Mouse (Mus musculus): ENCODE data around the gene Smchd1. TPM values are rescaled to one million over a fixed set of nuclear protein-coding genes. Genes with fewer than 3 reads are reported as not detected.

The Smchd1 gene
- total RNA-seq (2021) = 10 to 100 TPM; 29.2 to 33.0 TPM
- long read RNA-seq, experiment 1, full-length matches to known transcripts = 2 of 6 reads
- long read RNA-seq, experiment 1, partial matches to known transcripts = 4 of 6 reads
- long read RNA-seq, experiment 1, other reads (novel, unspliced or antisense) = 0 of 6 reads
- long read RNA-seq, experiment 2, full-length matches to known transcripts = 2 of 7 reads
- long read RNA-seq, experiment 2, partial matches to known transcripts = 5 of 7 reads
- long read RNA-seq, experiment 2, other reads (novel, unspliced or antisense) = 0 of 7 reads

DNA sequence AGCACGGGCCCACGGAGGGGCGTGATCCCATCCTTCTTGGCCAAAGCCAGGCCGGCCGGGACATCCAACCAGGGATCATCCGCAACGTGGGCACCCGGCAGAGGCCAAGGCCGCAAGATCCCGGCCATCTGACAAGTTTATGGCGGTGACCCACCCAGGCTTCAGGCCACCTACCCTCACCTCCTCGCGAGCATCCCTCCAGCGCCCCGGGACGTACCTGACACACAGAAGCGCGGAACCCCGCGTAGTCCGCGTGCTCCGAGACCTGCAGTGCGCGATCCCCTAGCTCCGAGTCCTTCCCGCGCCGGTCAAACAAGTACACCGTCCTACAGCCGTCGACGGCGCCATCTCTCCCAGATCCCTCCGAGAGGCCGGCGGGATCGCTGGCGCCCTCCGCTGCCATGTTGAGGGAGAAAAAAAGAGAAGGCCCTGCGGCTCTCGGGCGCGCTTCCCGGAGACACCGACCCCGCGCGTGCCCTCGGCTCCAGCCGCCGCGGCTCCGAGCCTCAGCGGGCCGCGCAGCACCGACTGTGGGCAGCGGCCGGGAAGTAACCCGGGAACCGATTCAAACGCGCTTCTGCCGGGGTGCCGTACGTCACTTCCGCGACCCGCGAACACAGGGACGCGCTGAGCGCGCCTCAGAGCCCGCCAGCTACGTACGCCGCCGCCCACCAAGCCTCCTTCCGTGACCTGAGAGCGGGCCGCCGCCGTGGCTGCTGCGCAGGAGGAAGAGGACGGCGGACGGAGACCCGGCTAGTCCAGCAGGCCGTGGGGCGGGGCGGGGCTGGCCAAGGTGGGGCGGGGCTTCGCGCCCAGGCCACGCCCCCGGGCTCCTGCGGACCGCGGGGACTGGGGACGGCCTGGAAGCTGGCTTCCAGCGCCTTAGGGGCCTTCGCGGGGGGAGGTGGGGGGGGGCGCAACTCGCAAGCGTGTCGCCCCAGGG is at the start of gene Smchd1:
Gene Smchd1, minus strand, starts transcription at position 582 of the 943 bp plus-strand sequence.
- peak; percentile 91 to 93 for DNase-seq (ENCODE audit: low spot score in 2 of 2)

DNA sequence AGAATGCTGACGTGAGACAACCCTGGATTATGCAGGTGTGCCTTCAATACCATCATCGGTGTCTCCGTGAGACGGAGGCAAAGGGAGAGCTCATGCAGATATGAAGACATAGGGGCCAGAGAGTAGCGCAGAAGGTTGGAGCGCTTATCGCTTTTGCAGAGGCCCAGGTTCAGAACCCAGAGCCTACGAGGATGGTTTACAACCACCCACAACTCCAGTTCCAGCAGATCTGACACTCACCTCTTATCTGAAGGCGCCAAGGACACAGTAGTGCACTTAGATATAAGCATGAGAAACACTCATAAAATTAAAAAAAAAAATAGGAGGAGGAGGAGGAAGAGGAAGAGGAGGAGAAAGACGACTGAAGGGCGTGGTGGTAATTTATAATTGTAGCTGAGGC is 35.2 kb upstream of the Smchd1 start:
- no peak for DNase-seq (ENCODE audit: low spot score in 2 of 2)

DNA sequence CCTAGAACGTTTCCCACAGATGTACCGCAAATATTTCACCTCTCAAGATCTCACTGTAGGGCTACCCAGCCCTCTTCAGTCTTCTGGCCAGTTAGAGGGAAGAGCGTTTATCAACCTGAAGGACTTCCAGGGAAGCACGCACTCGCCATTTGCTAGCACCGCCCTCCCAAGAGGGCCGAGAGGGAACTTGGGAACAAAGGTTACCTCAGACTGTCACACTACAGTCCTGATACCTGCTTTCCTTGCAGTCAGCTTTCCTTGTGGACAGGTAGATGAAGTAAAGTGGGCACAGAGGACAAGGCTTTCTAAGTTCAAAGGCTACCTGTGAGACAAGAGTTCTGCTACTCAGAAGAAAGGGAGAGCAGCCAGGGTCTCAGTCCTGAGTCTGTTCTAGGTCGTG is 31.7 kb upstream of the Smchd1 start:
- DNase-seq (ENCODE audit: low spot score in 2 of 2) = no peak

DNA sequence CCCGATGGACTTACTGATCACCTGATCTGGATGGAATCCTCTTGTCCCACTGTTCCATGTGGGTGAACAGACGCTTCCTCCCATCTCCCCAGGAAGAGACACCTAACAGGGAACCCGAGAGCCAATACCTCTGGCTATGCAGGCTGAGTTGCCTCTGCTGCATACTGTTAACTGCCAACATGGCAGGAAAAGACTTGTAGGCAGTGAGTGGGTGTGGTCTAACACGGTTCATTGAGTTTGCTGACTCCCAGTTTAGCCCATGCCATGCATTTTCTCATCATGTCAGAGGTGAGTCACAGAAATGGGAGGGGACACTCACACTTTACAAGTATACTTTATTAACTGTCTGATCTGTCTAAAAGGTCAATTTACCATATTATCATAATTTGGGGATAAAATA is 20.6 kb upstream of the Smchd1 start:
- no peak for DNase-seq (ENCODE audit: low spot score in 2 of 2)

DNA sequence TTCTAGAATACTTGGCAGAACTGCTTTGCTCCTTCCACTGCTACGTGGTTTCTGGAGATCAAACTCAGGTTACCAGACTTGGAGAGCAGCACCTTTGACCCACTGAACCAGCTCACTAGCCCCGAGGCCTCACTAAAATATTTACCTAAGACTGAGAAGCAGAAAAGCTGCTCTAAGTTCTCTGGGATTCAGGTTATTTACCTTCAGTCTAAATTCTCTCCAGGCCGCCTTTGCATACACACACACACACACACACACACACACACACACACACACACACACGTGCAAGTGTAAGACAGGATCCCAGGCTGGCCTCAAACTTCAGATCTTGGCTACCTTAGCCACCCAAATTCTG is 16.2 kb upstream of the Smchd1 start:
- DNase-seq (ENCODE audit: low spot score in 2 of 2) = no peak

DNA sequence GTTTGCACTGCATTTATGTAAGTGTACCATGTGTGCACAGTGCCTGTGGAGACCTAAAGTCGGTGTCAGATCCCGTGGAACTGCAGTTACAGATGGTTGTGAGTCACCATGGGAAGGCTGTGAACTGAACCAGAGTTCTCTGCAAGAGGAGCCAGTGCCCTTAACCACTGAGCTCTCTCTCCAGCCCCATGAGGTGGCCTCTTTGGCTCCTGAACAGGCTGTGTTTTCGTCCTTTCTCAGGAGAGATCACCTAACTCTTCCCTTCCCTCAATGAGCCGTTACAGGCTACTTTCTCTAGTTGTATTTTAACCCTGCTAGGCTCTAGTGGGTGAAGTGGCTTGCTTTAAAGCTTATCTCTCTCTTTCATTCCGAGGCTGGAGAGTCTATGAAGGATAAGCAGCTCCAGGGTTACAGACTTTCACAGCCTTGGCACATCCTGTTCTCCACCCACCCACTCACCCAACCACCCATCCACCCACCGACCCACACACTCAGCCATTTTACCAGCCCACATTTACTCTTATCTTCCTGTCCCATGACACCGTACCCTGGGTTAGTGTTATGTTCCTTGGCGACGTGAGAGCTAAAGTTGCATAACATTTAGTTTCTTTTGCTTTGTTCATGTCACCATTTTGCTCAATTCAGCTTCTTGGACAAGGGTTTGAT is 15.7 kb upstream of the Smchd1 start:
- no peak for DNase-seq (ENCODE audit: low spot score in 2 of 2)

DNA sequence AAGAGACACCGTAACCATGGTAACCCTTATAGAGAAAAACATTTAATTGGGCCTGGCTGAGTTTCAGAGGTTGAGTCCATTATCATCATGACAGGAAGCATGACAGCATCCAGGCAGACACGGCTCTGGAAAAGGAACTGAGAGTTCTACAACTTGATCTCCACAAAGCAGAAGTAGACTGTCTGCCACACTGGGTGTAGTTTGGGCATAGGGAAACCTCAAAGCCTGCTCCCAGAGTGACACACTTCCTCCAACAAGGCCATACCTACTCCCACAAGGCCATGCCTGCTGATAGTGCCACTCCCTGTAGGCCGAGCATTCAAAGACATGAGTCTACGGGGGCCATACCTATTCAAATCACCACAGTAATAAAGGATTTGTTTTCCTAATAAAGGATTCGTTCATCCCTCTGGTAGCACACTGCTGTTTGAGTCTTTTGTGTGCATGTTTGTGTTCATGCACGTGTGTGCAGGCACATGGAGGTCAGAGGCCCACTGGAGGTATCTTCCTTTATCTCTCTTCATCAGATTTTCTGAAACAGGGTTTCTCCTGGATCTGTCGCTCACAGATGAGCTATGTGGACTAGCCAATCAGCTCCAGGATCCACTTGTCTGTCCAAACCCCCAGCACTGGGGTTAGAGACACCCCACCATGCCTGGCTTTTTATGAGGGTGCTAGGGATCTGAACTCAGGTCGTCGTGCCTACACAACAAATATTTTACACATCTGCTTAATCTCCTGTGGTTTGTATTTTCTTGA is 14.7 kb upstream of the Smchd1 start:
- DNase-seq (ENCODE audit: low spot score in 2 of 2) = no peak

DNA sequence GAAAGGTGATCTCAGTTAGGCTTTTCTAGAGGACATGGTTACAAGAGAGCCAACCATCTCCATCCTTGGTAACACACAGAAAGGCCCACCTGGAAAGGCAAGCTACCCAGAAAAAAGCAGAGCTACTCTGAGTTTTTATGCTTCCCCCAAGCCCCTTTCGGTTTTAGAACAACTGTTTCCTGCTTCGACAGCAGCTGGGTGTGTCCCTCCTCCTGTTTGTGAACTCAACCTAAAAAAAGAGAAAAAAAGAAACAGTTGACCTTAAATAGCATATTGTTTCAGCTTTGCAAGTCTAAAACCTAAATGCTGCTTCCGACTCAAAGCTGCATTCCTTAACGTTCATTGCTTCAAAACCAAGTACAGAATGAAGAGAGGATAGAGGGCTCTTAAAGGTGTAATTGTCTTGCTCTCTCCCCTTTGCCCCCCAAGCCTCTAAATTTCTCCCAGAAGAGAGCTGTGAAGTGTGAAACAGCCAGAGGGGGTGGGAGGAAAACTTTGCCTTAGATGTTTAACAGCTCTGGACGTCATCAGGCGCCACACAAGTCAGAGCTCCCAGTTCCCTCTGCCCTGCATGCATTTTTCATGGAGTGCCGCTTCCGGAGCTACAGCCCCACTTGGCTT is 11.2 kb upstream of the Smchd1 start:
- no peak for DNase-seq (ENCODE audit: low spot score in 2 of 2)

DNA sequence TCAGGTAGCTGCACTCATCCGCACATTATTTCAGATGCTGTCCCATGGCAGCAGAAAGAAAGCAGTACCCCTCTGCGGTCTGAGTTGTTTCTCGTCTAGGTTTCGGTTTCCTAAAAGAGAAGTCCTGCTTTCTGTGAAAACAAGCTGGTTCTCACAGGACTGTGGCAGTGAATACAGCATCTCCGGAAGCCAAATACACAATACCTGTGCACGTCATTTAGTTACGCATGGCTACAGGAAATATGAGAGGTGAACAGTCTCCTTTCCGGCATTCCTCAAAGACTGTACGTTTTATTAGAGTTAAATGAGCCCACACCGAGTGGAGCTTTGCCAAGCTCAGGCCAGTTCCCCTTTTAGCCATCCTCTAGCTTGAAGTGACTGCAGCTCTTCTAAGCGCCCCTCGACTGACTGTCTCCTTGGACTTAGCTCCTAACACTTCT is 10.7 kb upstream of the Smchd1 start:
- DNase-seq (ENCODE audit: low spot score in 2 of 2) = no peak

DNA sequence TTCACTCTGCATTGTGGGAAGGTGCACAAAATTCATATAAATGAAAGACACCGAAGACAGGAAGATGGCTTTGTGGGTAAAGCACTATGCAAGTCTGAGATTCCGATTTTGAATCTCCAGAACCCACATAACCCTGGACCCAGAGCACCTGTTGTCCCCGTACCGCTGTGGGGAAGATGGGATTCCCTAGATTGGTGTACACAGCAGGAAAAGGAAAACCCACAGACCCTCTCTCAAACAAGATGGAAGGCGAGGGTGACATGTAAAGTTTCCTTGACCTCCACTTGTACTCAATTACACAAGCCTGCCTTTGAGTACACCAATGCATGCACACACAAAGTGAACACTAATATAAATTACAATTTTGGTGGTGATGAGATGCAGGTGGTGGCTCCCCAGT is 9.6 kb upstream of the Smchd1 start:
- DNase-seq (ENCODE audit: low spot score in 2 of 2) = no peak

DNA sequence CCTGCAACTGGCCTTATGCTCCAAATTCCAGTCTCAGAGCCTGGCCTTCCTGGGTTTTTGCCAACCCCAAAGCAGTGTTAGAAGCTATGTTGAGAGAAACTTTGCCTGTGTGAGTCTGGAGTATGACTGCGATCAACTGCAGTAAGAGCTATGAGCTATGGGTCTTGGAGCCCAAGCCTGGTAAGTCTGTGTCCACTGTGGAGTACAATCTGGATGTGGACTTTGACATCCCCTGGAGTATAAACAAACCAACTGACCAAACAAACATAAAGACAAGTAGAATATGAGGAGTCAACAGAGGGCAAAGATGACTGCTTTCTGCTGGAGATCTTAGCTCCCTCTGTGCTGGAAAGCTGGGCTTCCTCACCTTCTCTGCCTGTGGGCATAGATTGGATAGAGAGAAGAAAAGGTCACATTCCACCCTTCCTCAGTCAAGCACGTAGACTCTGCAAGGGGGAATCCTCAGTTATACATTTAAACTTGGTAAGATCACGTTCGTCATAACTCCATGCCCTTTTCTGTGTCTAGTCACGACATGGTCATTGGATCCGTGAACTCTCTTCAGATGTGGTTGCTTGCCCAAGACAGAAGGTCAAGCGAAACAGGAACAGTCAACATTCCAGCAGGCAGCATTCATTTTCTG is 8.4 kb upstream of the Smchd1 start:
- DNase-seq (ENCODE audit: low spot score in 2 of 2) = no peak

DNA sequence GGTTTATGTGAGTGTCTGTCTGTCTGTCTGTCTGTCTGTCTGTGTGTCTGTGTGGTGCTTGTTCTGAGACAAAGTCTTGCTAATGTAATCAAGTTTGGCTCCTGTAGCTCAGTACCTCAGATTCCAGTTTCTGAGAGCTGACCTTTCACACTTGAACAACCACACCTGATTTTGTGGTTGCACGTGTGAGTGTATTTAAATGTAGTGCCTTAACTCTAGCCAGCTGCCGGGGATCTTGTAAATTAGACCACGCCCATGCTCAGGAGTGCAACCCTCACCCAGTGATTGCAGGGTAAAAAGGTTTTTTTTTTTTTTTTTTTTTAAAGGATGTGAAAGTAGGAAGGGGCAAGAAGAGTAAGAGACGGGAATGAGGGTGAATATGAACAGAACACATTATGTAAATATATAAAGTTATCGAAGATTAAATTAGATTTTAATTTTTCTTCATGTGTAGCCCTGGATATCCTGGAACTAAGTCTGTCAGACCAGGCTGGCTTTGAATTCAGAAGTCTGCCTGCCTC is 4.3 kb upstream of the Smchd1 start:
- no peak for DNase-seq (ENCODE audit: low spot score in 2 of 2)

DNA sequence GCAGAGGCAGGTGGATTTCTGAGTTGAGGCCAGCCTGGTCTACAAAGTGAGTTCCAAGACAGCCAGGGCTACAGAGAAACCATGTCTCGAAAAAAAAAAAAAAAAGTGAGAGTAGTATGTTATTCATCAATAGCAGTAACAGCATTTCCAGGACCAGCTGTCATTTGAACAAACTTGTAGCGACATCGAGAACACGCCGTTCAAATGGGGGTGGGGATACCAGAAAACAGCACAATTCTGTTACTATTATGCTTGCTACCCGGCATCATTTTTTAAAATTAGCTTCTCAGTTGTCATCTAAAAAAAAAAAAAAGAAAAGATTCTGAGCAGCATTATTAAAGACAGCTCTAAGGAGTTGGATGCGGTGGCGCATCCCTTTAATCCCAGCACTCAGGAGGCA is 2.3 kb upstream of the Smchd1 start:
- DNase-seq (ENCODE audit: low spot score in 2 of 2) = no peak

DNA sequence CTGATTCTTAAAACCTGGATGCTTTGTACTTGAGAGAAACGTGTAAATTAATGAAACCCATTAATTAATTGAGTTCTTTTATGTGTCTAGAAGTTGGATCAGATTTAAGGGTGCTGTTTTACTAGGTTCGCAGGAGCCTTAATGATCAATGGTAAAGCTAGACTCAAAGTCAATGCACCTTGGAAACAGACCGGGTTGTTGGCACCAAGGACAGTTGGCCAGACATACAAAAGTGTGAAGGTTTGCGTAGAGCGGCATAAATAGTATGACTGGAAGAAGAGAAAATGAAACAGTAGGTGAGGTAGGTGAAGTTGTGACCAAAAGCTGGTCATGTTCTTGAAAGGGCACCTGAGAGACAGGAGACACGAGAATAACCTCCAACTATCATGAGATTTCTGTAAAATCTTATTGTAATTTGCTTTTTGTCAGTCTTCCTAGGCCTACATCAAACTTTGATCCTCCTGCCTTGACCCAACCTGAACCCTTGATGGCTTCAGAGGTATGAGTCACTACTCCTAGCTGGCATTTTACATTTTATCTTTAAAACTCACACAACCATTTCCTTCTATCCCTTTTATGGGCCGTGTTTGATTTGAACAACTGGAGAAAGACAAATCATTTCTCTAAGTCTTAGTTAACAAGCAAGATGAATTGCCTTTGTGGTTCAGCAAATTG is 1.3 kb upstream of the Smchd1 start:
- no peak for DNase-seq (ENCODE audit: low spot score in 2 of 2)

DNA sequence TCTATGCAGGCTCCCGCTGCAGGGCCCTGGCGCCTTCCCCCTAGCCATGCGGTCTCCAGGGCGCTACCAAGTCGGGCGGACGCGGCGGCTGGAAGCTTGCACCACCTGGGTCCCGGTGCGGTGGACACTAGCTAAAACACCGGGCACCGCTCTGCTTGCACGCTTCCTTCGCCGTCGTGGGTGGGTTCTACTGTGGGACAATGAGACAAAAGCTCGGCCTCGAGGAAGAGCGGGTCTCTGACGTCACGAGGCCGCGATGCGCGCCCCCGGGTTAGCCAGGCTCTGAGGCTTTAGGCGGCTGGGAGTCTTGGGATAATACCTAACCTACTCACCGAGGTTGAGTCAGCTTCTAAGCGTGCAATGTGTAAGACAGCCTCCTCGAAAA is 554 bp upstream of the Smchd1 start:
- peak; percentile 64 to 70 for DNase-seq (ENCODE audit: low spot score in 2 of 2)

DNA sequence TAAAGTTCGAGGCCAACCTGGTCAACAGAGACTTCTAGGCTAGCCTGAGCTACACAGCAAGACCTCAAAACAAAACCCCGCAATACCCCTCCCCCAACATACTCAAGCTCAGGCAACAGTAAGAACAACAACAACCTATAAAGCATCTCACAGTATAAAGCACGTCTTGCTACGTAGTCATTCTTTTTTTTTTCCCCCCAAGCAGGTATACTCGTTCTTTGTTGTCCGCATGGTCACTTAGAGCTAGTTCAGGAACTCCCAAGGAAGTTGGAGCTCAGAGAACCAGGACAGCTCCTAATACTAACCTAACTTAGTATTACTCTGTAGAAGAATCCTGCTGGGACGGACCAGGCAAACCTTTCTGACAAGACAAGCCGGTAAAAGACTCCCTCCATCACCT is 1.0 kb downstream of the Smchd1 start:
- DNase-seq (ENCODE audit: low spot score in 2 of 2) = no peak

DNA sequence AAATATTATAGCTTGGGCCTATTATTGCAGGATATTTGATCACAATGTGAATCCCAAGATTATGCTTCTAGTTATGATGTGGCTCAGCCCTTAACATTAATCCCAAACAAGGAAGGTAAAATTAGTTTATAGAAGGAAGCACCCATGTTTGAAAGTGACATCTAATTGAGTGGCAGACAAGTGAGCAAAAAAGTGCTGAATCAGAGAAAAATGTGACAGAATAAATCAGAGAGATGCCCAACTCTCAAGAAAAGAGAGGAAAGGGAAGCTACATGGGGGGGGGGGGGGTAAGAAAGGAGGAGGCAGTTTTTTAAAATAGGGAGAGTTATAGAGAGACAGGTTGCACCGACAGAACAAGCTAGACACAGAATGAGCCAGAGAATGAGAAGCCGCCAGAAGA is 3.9 kb downstream of the Smchd1 start:
- no peak for DNase-seq (ENCODE audit: low spot score in 2 of 2)

DNA sequence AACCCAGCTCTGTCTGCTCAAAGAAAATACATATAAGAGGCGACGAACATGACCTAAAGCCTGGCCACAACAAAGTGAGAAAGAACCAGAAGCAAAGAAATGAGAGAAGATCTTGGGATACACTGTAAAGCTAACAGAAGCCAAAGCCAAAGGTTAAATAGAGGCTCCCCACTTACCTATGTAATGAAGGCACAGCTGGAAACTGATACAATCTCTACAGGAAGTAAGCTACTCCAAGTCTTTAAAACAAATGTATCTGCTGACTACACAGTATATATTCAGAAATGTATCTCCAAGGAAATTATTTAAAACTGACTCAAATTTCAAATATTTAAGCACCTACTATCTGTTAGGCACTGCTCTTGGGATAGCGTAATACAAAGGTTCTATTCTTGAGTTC is 14.8 kb downstream of the Smchd1 start:
- DNase-seq (ENCODE audit: low spot score in 2 of 2) = no peak

DNA sequence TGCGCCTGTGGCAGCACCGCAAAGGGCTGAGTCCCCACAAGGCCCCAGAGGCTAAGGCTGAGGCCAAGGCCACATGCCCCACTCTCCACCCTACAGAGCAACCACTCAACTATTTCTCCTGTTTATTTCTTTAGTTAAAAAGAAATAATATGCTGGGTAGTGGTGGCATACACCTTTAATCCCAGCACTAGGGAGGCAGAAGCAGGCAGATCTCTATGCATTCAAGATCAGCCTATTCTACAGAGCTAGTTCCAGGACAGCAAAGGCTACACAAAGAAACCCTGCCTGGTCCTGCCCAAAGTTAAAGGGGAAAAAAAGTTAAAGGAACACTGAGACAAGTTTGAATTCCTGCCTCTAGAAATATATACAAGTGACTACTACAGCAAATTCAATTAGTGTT is 15.3 kb downstream of the Smchd1 start, which contains the start of gene Gm4707:
Gene Gm4707, minus strand, starts transcription at position 101 of the 400 bp plus-strand sequence.
- DNase-seq (ENCODE audit: low spot score in 2 of 2) = no peak

All from left cerebral cortex, adult 18-20 months (tissue).